Mouse (Mus musculus) E14TG2a.4 (cell line): Measurements from ENCODE around the gene Xkr7.
A peak's percentile ranks its signal among the peaks of the same experiment; 100 is the strongest.

ENCODE experiments used
- H3K27me3 ChIP-seq: 2 replicates; pipeline ENCODE4 v1.6.1; 2014; ENCODE audit warnings: low read length, control low read depth; ENCODE audit not compliant: insufficient read depth
- H3K36me3 ChIP-seq: 2 replicates; pipeline ENCODE4 v1.6.1; 2014; ENCODE audit warnings: low read length, control low read depth; ENCODE audit not compliant: insufficient read depth
- H3K4me1 ChIP-seq: replicated peaks from 2 replicates; pipeline ENCODE4 v1.6.1; 2014; ENCODE audit warnings: low read depth, low read length, control low read depth
- H3K4me3 ChIP-seq: replicated peaks from 2 replicates; pipeline ENCODE4 v1.5.1; 2014; ENCODE audit warnings: mild to moderate bottlenecking, low read length
- H3K9me3 ChIP-seq: 2 replicates; pipeline ENCODE4 v1.6.1; 2014; ENCODE audit warnings: low read length, control low read depth
- CTCF ChIP-seq: conservative IDR thresholded peaks from 2 replicates; pipeline ENCODE4 v1.5.1; 2014; ENCODE audit warnings: low read length
- NANOG ChIP-seq: IDR thresholded peaks from 2 replicates; pipeline ENCODE4 v1.6.1; 2014; ENCODE audit warnings: borderline replicate concordance, low read length, mixed read lengths
- POU5F1 ChIP-seq: IDR thresholded peaks from 2 replicates; pipeline ENCODE4 v1.6.1; 2014; ENCODE audit warnings: low read length, borderline replicate concordance

Xkr7 gene

DNA sequence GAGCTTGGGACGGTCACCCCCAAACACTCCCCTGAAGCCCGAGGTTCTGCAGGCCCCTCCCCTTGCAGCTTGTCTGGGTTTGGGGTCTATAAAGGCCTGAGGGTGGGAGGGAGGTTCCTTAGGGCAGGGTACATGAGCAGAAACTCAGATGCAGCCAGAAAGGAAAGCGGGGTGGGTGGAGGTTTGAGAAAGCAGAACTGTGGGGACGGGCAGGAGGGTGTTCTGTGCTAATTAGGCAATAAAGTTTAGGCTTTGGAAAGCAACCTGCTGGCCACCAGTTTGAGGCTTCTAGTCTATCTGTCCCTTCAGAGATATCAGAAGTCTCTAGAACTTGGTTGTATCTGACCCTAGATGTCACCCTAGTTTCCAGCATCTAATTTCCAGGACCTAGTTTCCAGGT is 26.7 kb downstream of the Xkr7 start:
- H3K36me3 ChIP-seq = no peaks in the 10 kb centered on the region
- TF ChIP-seq NANOG = no peak
- TF ChIP-seq POU5F1 = no peak
- no peak for TF ChIP-seq CTCF
- H3K9me3 ChIP-seq = no peaks in the 10 kb centered on the region
- H3K27me3 ChIP-seq = peaks cover 55% of the 10 kb centered on the region
- H3K4me1 ChIP-seq = peaks cover 29% of the 10 kb centered on the region
- H3K4me3 ChIP-seq = no peak overlapping the region

DNA sequence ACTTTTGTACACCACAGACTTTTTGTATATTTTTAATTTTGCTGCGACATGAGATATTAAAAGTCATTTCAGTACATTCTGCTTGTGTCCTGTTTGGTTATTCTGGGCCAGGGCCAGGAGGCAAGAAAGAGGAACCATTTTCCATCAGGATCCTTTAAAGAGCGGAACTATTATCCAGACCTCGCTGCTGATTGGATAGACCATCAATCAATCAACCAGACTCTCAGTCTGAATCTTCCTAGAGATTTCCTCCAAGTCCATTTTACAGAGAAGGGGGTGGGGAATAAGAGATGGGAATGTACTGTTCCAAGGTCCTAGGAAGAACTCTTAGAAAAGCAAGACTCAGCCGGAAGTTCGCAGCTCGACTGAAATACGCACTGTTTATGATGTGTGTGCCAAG is 28.6 kb downstream of the Xkr7 start:
- no peaks in the 10 kb centered on the region for H3K36me3 ChIP-seq
- no peaks in the 10 kb centered on the region for H3K9me3 ChIP-seq
- peaks cover 32% of the 10 kb centered on the region for H3K4me1 ChIP-seq
- H3K4me3 ChIP-seq = peak overlapping the region; percentile 56
- peaks cover 41% of the 10 kb centered on the region for H3K27me3 ChIP-seq
- TF ChIP-seq CTCF = no peak
- no peak for TF ChIP-seq POU5F1
- TF ChIP-seq NANOG = no peak

- no peaks in the 10 kb centered on the region for H3K9me3 ChIP-seq
- peaks cover 45% of the 10 kb centered on the region for H3K27me3 ChIP-seq
- no peak for TF ChIP-seq POU5F1
- H3K4me3 ChIP-seq = no peak overlapping the region
- H3K36me3 ChIP-seq = no peaks in the 10 kb centered on the region
- H3K4me1 ChIP-seq = peaks cover 58% of the 10 kb centered on the region
Measured at GRCm38 (mm10) chr2:153063394-153063793, 31.7 kb downstream of the Xkr7 start.

DNA sequence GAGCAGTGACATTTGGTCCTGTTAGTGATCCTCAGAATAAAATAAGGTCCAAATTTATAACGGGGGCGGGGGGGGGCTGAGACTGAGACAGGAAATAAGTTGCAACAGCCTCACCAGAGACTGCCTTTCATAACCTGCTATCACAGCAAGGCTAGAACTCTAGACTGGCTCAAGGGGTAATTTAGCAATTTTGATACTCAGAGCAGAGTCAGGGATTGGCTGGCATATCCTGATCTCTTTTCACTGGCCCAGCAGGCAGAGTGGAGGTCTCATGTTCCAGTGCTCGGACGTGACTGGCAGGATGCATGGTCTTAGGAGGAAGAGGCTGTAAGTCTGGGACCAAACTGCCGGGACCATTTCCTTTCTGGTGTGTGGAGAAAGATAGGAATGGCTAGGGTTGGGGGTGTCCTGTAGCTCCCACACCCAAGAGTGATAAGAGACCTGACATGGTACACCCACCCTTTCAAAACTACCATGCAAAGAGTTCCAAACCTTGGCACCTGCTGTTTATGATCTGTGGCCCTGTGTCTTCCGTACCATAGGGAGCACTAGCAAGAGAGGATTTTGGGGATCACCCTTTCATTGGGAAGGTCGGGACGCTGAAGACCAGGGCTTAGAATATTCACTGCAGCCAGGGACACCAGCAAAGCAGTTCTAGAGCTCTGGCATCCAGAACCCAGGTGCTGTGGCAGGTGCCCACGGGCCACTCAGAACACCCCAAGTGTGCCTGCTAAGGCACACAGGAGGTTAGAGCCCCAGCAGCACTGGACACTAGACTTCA is 32.7 kb downstream of the Xkr7 start:
- no peak for TF ChIP-seq CTCF
- TF ChIP-seq POU5F1 = no peak
- no peaks in the 10 kb centered on the region for H3K9me3 ChIP-seq
- H3K4me3 ChIP-seq = no peak overlapping the region
- H3K4me1 ChIP-seq = peaks cover 58% of the 10 kb centered on the region
- no peaks in the 10 kb centered on the region for H3K36me3 ChIP-seq
- H3K27me3 ChIP-seq = peaks cover 40% of the 10 kb centered on the region

- peak within 1 kb of the TSS; percentile 5 for H3K4me3 ChIP-seq
- H3K36me3 ChIP-seq = no peaks in the 10 kb centered on the region
- peaks cover 53% of the 10 kb centered on the region for H3K27me3 ChIP-seq
- no peak for TF ChIP-seq NANOG
- no peaks in the 10 kb centered on the region for H3K9me3 ChIP-seq
- H3K4me1 ChIP-seq = peaks cover 57% of the 10 kb centered on the region
Measured at GRCm38 (mm10) chr2:153065747-153066508, 34.3 kb downstream of the Xkr7 start, which contains the start of gene Ccm2l. TSS of gene Ccm2l (plus strand) at chr2:153065955.

DNA sequence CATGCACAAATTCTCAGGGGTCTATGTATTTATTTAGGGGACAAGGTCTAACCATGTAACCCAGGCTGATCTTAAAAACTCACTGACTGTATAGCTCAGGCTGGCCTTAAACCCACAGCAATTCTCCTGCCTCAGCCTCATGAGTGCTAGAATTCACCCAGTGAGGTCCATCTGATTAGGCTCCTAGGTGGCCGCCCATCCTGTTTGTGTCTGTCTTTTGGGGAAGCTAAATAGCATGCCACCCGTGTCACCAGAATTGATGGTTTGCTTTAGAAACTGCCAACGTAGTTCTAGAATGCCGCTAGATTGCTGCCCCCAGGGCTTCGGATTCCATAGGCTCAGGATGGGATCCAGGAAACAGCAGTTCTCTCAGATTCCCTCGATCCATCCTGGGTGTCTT is 35.3 kb downstream of the Xkr7 start:
- TF ChIP-seq NANOG (no peak), CTCF (no peak), POU5F1 (no peak)
- Histone ChIP-seq H3K4me3 (no peak overlapping the region), H3K9me3 (no peaks in the 10 kb centered on the region), H3K4me1 (peaks cover 64% of the 10 kb centered on the region), H3K36me3 (no peaks in the 10 kb centered on the region), H3K27me3 (peaks cover 57% of the 10 kb centered on the region)

DNA sequence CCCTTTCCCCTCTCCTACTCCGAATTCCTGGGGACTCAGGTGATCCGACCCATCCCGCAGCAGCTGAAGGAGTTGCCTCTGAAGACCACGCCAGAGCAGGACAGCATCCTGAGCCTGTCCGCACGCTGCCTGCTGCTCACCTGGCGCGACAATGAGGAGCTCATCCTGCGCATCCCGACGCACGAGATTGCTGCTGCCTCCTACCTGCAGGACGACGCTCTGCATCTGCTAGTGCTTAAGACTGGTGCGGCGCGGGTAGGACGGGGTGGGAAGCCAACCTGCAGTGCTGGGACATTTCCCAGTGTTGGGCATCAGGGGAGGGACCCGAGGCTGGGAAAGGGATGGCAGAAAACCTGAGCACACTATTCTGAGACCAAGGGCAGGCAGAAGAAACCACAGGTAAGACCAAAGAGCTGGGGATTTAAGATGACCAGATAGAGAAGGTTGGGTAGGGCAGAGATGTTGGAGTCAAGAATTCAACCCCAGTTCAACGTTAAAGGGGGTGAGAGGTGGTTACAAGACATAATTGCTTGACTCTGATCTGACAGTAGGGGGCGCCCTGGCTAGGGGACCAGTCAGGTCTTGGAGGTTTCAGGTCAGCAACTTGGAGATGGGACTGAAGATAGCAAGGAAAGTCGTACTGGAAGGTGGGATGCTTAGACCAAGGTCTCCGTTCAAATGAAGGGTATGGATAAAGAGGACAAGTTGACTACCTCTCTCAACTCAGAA is 39.3 kb downstream of the Xkr7 start:
- Histone ChIP-seq H3K4me1 (peaks cover 47% of the 10 kb centered on the region), H3K4me3 (peak overlapping the region; percentile 74), H3K27me3 (peaks cover 88% of the 10 kb centered on the region), H3K9me3 (no peaks in the 10 kb centered on the region), H3K36me3 (no peaks in the 10 kb centered on the region)
- TF ChIP-seq NANOG = no peak
- TF ChIP-seq POU5F1 = no peak
- TF ChIP-seq CTCF = peak; percentile 52

DNA sequence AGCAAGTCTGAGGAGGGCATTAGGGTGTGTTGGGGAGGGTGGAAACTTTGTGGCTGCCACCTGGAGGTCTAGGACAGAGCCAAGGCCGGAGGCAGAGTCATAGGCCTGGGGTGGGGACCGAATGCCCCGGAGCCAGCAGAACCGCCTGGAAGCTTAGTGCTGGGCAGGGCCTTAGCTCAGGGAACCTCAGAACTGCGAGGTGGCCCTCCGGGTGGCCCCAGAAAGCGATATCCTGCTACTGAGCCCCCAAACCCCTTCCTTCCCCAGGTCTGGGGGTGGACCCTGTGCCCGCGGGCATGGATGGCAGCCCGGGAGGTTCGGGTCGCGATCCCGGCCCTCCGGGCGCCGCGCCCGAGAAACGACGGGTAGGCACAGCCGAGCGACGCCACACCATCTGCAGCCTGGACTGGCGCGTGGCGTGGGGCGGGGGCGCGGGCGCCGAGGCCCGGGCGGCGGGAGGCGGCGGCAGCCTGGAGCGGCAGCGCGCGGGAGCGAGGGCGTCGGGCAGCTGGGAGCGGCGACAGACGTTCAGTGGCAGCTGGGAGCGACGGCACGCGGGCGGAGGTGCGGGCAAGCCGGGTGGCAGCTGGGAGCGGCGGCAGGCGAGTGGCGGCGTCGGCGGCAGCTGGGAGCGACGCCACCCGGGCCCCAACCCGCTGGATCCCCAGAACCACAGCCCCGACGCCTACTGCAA is 40.0 kb downstream of the Xkr7 start:
- Histone ChIP-seq H3K4me1 (peaks cover 43% of the 10 kb centered on the region), H3K4me3 (peak overlapping the region; percentile 74), H3K36me3 (no peaks in the 10 kb centered on the region), H3K9me3 (no peaks in the 10 kb centered on the region), H3K27me3 (peaks cover 81% of the 10 kb centered on the region)
- TF ChIP-seq CTCF = no peak
- TF ChIP-seq NANOG = no peak
- TF ChIP-seq POU5F1 = no peak
